Mouse (Mus musculus) liver, postnatal 0 days (tissue): ENCODE data around the gene Uvssa. TPM values are rescaled to one million over a fixed set of nuclear protein-coding genes. Genes with fewer than 3 reads are reported as not detected.

Source experiments
- ATAC-seq: fragments of 200-750 bp; cut with Nextera tagmentation; 2 replicates; pipeline ENCODE4 v1.8.0; 2017; ENCODE audit warnings: mild to moderate bottlenecking, moderate library complexity
- DNase-seq: peaks from one replicate; pipeline ENCODE4 v3.0.0-alpha.2; 2016
- H3K27ac ChIP-seq: fragments of 300-500 bp; sonication (generic); 2 replicates; pipeline ENCODE4 v1.5.1; 2014; ENCODE audit warnings: antibody characterized with exemption, moderate library complexity, mild to moderate bottlenecking, low read depth
- H3K27me3 ChIP-seq: fragments of 300-500 bp; sonication (generic); 2 replicates; pipeline ENCODE4 v1.6.1; 2014; ENCODE audit warnings: low read length, control low read depth, mixed read lengths; ENCODE audit not compliant: insufficient read depth
- H3K36me3 ChIP-seq: fragments of 300-500 bp; sonication (generic); replicated peaks from 2 replicates; pipeline ENCODE4 v1.6.1; 2014; ENCODE audit warnings: mild to moderate bottlenecking, control low read depth, low read length, moderate library complexity, mixed read lengths; ENCODE audit not compliant: insufficient read depth
- H3K4me1 ChIP-seq: fragments of 300-500 bp; sonication (generic); 2 replicates; pipeline ENCODE4 v1.6.1; 2014; ENCODE audit warnings: antibody characterized with exemption, mild to moderate bottlenecking, control low read depth; ENCODE audit not compliant: insufficient read depth
- H3K4me2 ChIP-seq: fragments of 300-500 bp; sonication (generic); 2 replicates; pipeline ENCODE4 v1.6.1; 2014; ENCODE audit warnings: low read depth, mild to moderate bottlenecking, low read length, moderate library complexity, mixed read lengths
- H3K4me3 ChIP-seq: fragments of 300-500 bp; sonication (generic); 2 replicates; pipeline ENCODE4 v1.5.1; 2014; ENCODE audit warnings: low read depth, low read length
- H3K9ac ChIP-seq: fragments of 300-500 bp; sonication (generic); replicated peaks from 2 replicates; pipeline ENCODE4 v1.6.1; 2014; ENCODE audit warnings: mild to moderate bottlenecking, moderate library complexity
- H3K9me3 ChIP-seq: fragments of 300-500 bp; sonication (generic); 2 replicates; pipeline ENCODE4 v1.6.1; 2016; ENCODE audit warnings: mild to moderate bottlenecking, control low read depth, low read length, mixed read lengths
- CTCF ChIP-seq: sonication (generic); IDR thresholded peaks from 2 replicates; pipeline ENCODE4 v1.5.1; 2016; ENCODE audit warnings: antibody characterized with exemption, low read depth
- EP300 ChIP-seq: IDR thresholded peaks from 2 replicates; pipeline ENCODE4 v1.6.1; 2016; ENCODE audit warnings: antibody characterized with exemption, low read depth, mild to moderate bottlenecking
- WGBS: fragments of 180-500 bp; shearing (Covaris S2); extraction: QIAGEN DNeasy Blood & Tissue Kit; methylation state at CpG from one replicate; pipeline ENCODE4 v1.1.7; 2014; ENCODE audit not compliant: insufficient replicate concordance; 5-methylcytosine and 5-hydroxymethylcytosine counted together
- polyA plus RNA-seq: library from polyadenylated mRNA; unstranded; fragments of >200 nt; fragmentation: Nextera tagmentation; extraction: Ambion mirVana; gene quantifications from 2 replicates; pipeline ENCODE4 v1.2.1, GENCODE M21; 2015

Uvssa gene
- polyA plus RNA-seq, 1 experiment from 2014 or later: 3.1 TPM

- no peak for ATAC-seq
- no peak for TF ChIP-seq CTCF
- no peak for TF ChIP-seq EP300
- Histone ChIP-seq H3K27me3 (no peaks in the 10 kb centered on the region), H3K4me2 (no peak overlapping the region), H3K9ac (no peak overlapping the region), H3K36me3 (no peaks in the 10 kb centered on the region; the same call in none of the 2 replicates), H3K4me3 (no peak overlapping the region), H3K9me3 (no peaks in the 10 kb centered on the region), H3K27ac (no peak overlapping the region), H3K4me1 (peaks cover 33% of the 10 kb centered on the region)
- 60% methylated on average over 4 of the region's 4 CpGs for WGBS
- DNase-seq: no peak
Observed at GRCm38 (mm10) chr5:33349706-33350105, 28.6 kb upstream of the Uvssa start.

GRCm38 (mm10) chr5:33351556-33352272, 26.6 kb upstream of the Uvssa start:
- WGBS: 46% methylated on average over 3 of the region's 3 CpGs
- Histone ChIP-seq H3K4me2 (peak overlapping the region; percentile 62), H3K4me3 (peak overlapping the region; percentile 15; the same call in 1 of the 2 replicates)

GRCm38 (mm10) chr5:33352273-33352645, 26.1 kb upstream of the Uvssa start:
- no peaks in the 10 kb centered on the region; the same call in 1 of the 2 replicates for H3K36me3 ChIP-seq
- H3K4me3 ChIP-seq: peak overlapping the region; percentile 15; the same call in 1 of the 2 replicates
- peaks cover 44% of the 10 kb centered on the region for H3K4me1 ChIP-seq
- H3K9ac ChIP-seq: no peak overlapping the region; the same call in 1 of the 2 replicates
- 0 out of 2 replicates have a peak, but pooled peaks have one; percentile 29 for ATAC-seq
- H3K27ac ChIP-seq: peak overlapping the region; percentile 86
- WGBS: 51% methylated on average over 8 of the region's 8 CpGs
- no peaks in the 10 kb centered on the region for H3K9me3 ChIP-seq
- DNase-seq: no peak
- H3K27me3 ChIP-seq: no peaks in the 10 kb centered on the region
- TF ChIP-seq CTCF: no peak
- TF ChIP-seq EP300: no peak
- H3K4me2 ChIP-seq: peak overlapping the region; percentile 62

More at GRCm38 (mm10) chr5:33351556-33352272, 26.6 kb upstream of the Uvssa start:
- Histone ChIP-seq H3K27me3 (no peaks in the 10 kb centered on the region), H3K9me3 (no peaks in the 10 kb centered on the region), H3K9ac (no peak overlapping the region; the same call in 1 of the 2 replicates), H3K4me1 (peaks cover 38% of the 10 kb centered on the region), H3K27ac (peak overlapping the region; percentile 86), H3K36me3 (no peaks in the 10 kb centered on the region; the same call in 1 of the 2 replicates)
- DNase-seq (no peak), ATAC-seq (peak; percentile 55; the same call in 1 of the 2 replicates)
- TF ChIP-seq EP300 (no peak), CTCF (no peak)

- WGBS: 75% methylated on average over 3 of the region's 3 CpGs
- Histone ChIP-seq H3K9me3 (no peaks in the 10 kb centered on the region), H3K9ac (no peak overlapping the region), H3K27me3 (no peaks in the 10 kb centered on the region), H3K27ac (peak overlapping the region; percentile 57; the same call in 1 of the 2 replicates), H3K4me3 (no peak overlapping the region), H3K4me1 (peaks cover 50% of the 10 kb centered on the region), H3K36me3 (no peaks in the 10 kb centered on the region; the same call in 1 of the 2 replicates), H3K4me2 (peak overlapping the region; percentile 38; the same call in 1 of the 2 replicates)
- no peak for TF ChIP-seq EP300
- no peak for TF ChIP-seq CTCF
- ATAC-seq (no peak), DNase-seq (no peak)
Observed at GRCm38 (mm10) chr5:33353011-33353410, 25.3 kb upstream of the Uvssa start.

- ATAC-seq: no peak
- peaks cover 27% of the 10 kb centered on the region for H3K36me3 ChIP-seq
Observed at GRCm38 (mm10) chr5:33357494-33357893, 20.9 kb upstream of the Uvssa start.

GRCm38 (mm10) chr5:33358467-33358866, 19.9 kb upstream of the Uvssa start:
- ATAC-seq (0 out of 2 replicates have a peak, but pooled peaks have one; percentile 40), DNase-seq (no peak)
- Histone ChIP-seq H3K9me3 (no peaks in the 10 kb centered on the region), H3K4me1 (peaks cover 33% of the 10 kb centered on the region), H3K27ac (peak overlapping the region; percentile 49), H3K27me3 (no peaks in the 10 kb centered on the region), H3K4me2 (no peak overlapping the region), H3K4me3 (no peak overlapping the region), H3K9ac (no peak overlapping the region), H3K36me3 (peaks cover 36% of the 10 kb centered on the region)
- TF ChIP-seq EP300 (no peak), CTCF (no peak)
- WGBS: 64% methylated on average over 4 of the region's 4 CpGs

More at GRCm38 (mm10) chr5:33357494-33357893, 20.9 kb upstream of the Uvssa start:
- WGBS: 56% methylated on average over 1 of the region's 1 CpGs
- no peak overlapping the region for H3K27ac ChIP-seq
- TF ChIP-seq CTCF: no peak
- no peak for TF ChIP-seq EP300
- no peaks in the 10 kb centered on the region for H3K27me3 ChIP-seq
- no peak overlapping the region for H3K4me3 ChIP-seq
- 0 out of 2 replicates have a peak overlapping the region, but pooled peaks have one; percentile 30 for H3K9ac ChIP-seq
- peaks cover 37% of the 10 kb centered on the region for H3K4me1 ChIP-seq
- DNase-seq: no peak
- no peak overlapping the region for H3K4me2 ChIP-seq
- no peaks in the 10 kb centered on the region for H3K9me3 ChIP-seq
